Mouse (Mus musculus) midbrain, embryonic 10.5 days (tissue): ENCODE results near the gene Gm8281. TPM values are rescaled to one million over a fixed set of nuclear protein-coding genes. Genes with fewer than 3 reads are reported as not detected.
A peak's percentile ranks its signal among the peaks of the same experiment; 100 is the strongest.
"Not testable (repeated sequence)": the region's sequence is repeated elsewhere in the genome, so short reads cannot be mapped to it uniquely, and the experiment has no call there.

ENCODE experiments used
- DNase-seq: peaks from one replicate; pipeline ENCODE4 v3.0.0-alpha.2; 2017; ENCODE audit warnings: low spot score
- H3K27ac ChIP-seq: fragments of 300-500 bp; sonication (generic); replicated peaks from 2 replicates; pipeline ENCODE4 v1.5.1; 2016; ENCODE audit warnings: mild to moderate bottlenecking
- H3K27me3 ChIP-seq: fragments of 300-500 bp; sonication (generic); 2 replicates; pipeline ENCODE4 v1.6.1; 2016; ENCODE audit warnings: low read depth, mild to moderate bottlenecking; ENCODE audit not compliant: poor library complexity, severe bottlenecking
- H3K36me3 ChIP-seq: fragments of 300-500 bp; sonication (generic); 2 replicates; pipeline ENCODE4 v1.6.1; 2016; ENCODE audit warnings: mild to moderate bottlenecking, moderate library complexity
- H3K4me1 ChIP-seq: fragments of 300-500 bp; sonication (generic); 2 replicates; pipeline ENCODE4 v1.6.1; 2016
- H3K4me3 ChIP-seq: fragments of 300-500 bp; sonication (generic); 2 replicates; pipeline ENCODE4 v1.5.1; 2016; ENCODE audit warnings: mild to moderate bottlenecking, moderate library complexity
- H3K9me3 ChIP-seq: fragments of 300-500 bp; sonication (generic); replicated peaks from 2 replicates; pipeline ENCODE4 v1.6.1; 2016; ENCODE audit warnings: mild to moderate bottlenecking
- WGBS: fragments of 180-500 bp; shearing (Covaris S2); methylation state at CpG from one replicate; pipeline ENCODE4 v1.1.7; 2016; 5-methylcytosine and 5-hydroxymethylcytosine counted together
- polyA plus RNA-seq: library from polyadenylated mRNA; unstranded; fragments of >200 nt; fragmentation: Nextera tagmentation; extraction: Ambion mirVana; gene quantifications from 2 replicates; pipeline ENCODE4 v1.2.1, GENCODE M21; 2016

The Gm8281 gene
- polyA plus RNA-seq, result 1.2 and 1.7 TPM in 2 replicates

GRCm38 (mm10) chr14:5070611-5071490 lies at the start of gene Gm8281:
Gene Gm8281 (plus strand): TSS chr14:5071040.
- not testable (repeated sequence) for H3K4me1 ChIP-seq, H3K36me3 ChIP-seq, H3K27me3 ChIP-seq, H3K9me3 ChIP-seq
- WGBS, result 3% methylated on average over 38 of the region's 63 CpGs
- peak; percentile 56 for DNase-seq
- Histone ChIP-seq H3K4me3 (peak within 1 kb of the TSS; percentile 57), H3K27ac (peak within 1 kb of the TSS; percentile 82)

- no CpG with 5 or more reads among the region's 3 CpGs for WGBS
- not testable (repeated sequence) for H3K4me1 ChIP-seq, H3K9me3 ChIP-seq, H3K36me3 ChIP-seq, DNase-seq, H3K4me3 ChIP-seq, H3K27ac ChIP-seq, H3K27me3 ChIP-seq
Observed at GRCm38 (mm10) chr14:5050329-5050728, 20.5 kb upstream of the Gm8281 start, which contains the start of gene 4930555G01Rik. Gene 4930555G01Rik (plus strand): TSS chr14:5050629.

- WGBS, result 80% methylated on average over 2 of the region's 2 CpGs
- not testable (repeated sequence) for DNase-seq, H3K9me3 ChIP-seq, H3K4me3 ChIP-seq, H3K27me3 ChIP-seq, H3K36me3 ChIP-seq, H3K27ac ChIP-seq, H3K4me1 ChIP-seq
Observed at GRCm38 (mm10) chr14:5131219-5131618, 60.4 kb downstream of the Gm8281 start, which contains the start of gene Gm8279. Gene Gm8279 (plus strand): TSS chr14:5131519.

Other genes starting within 250 kb of the Gm8281 start
- gene Gm3269, start 232.9 kb upstream of the Gm8281 start, polyA plus RNA-seq, result not detected in 2 replicates
- gene Gm3264, start 215.5 kb upstream of the Gm8281 start, polyA plus RNA-seq, result 1.4 TPM in 1 of 2 replicates, not detected in the other
- 0.20 TPM in 1 of 2 replicates, not detected in the other for gene Gm3278, start 178.6 kb upstream of the Gm8281 start, polyA plus RNA-seq
- not detected in 2 replicates for gene Gm8297, start 87.1 kb upstream of the Gm8281 start, polyA plus RNA-seq
- not detected in 2 replicates for gene Gm3298, start 55.1 kb upstream of the Gm8281 start, polyA plus RNA-seq
- gene 4930555G01Rik, start 20.4 kb upstream of the Gm8281 start, polyA plus RNA-seq, result not detected in 2 replicates
- gene Gm8279, start 60.5 kb downstream of the Gm8281 start, polyA plus RNA-seq, result not detected in 2 replicates
- not detected in 2 replicates for gene Gm3317, start 93.5 kb downstream of the Gm8281 start, polyA plus RNA-seq
- gene Gm8271, start 114.8 kb downstream of the Gm8281 start, polyA plus RNA-seq, result not detected in 2 replicates
- gene Gm3526, start 189.5 kb downstream of the Gm8281 start, polyA plus RNA-seq, result not detected in 2 replicates